30 mouse cellular contexts compared by ENCODE assay signal in genomic region chr11:6437667-6438066, GRCm38 (mm10).
"Had no signal": no experiment of that assay in that cellular context is flagged by ENCODE, and none has a peak within 500 bp of the region (broad histone marks: within the 10 kb centered on the region; RNA-seq: fewer than 3 reads in every experiment).

No protein-coding gene starts in this region.

- H3K9ac ChIP-seq: limb, embryonic 12.5 days; limb, embryonic 13.5 days; limb, embryonic 15.5 days; liver, embryonic 13.5 days; liver, embryonic 14.5 days; liver, postnatal 0 days; lung, embryonic 14.5 days; lung, embryonic 15.5 days; midbrain, embryonic 12.5 days; midbrain, embryonic 13.5 days; midbrain, embryonic 15.5 days; neural tube, embryonic 12.5 days; neural tube, embryonic 13.5 days had no signal

- H3K27ac ChIP-seq: left cerebral cortex, adult 2 months; limb, embryonic 10.5 days; limb, embryonic 12.5 days; limb, embryonic 13.5 days; limb, embryonic 15.5 days; liver, embryonic 13.5 days; liver, embryonic 14.5 days; lung, embryonic 15.5 days; macrophage; midbrain, embryonic 12.5 days; midbrain, embryonic 13.5 days; midbrain, embryonic 15.5 days; neural tube, embryonic 12.5 days; neural tube, embryonic 13.5 days had no signal

- H3K4me2 ChIP-seq: limb, embryonic 12.5 days; limb, embryonic 13.5 days; limb, embryonic 15.5 days; liver, embryonic 11.5 days; liver, embryonic 13.5 days; lung, embryonic 14.5 days; lung, embryonic 15.5 days; midbrain, embryonic 12.5 days; midbrain, embryonic 13.5 days; midbrain, embryonic 15.5 days; neural tube, embryonic 12.5 days; neural tube, embryonic 13.5 days had no signal

- H3K4me1 ChIP-seq: limb, embryonic 10.5 days; limb, embryonic 12.5 days; limb, embryonic 15.5 days; midbrain, embryonic 12.5 days; neural tube, embryonic 12.5 days had no signal

- DNase-seq: left cerebral cortex, postnatal 4 days; liver; liver, embryonic 13.5 days; liver, postnatal 0 days; lung, adult 18-20 months; lung, adult 2 months; lung, embryonic 14.5 days; lung, postnatal 10 days; lung, postnatal 14 days; lung, postnatal 36 days; lung, postnatal 4 days; midbrain, embryonic 14.5 days had no signal

- H3K27me3 ChIP-seq: limb, embryonic 12.5 days; limb, embryonic 13.5 days; limb, embryonic 15.5 days; liver, embryonic 13.5 days; lung, embryonic 15.5 days; megakaryocyte, embryonic 14.5 days; midbrain, embryonic 12.5 days; midbrain, embryonic 13.5 days; midbrain, embryonic 15.5 days; neural tube, embryonic 12.5 days; neural tube, embryonic 13.5 days had no signal

- ATAC-seq: liver, postnatal 0 days; lung, postnatal 0 days; midbrain, embryonic 13.5 days; midbrain, embryonic 15.5 days; midbrain, embryonic 16.5 days had no signal

- H3K9me3 ChIP-seq: limb, embryonic 10.5 days; limb, embryonic 12.5 days; limb, embryonic 13.5 days; limb, embryonic 15.5 days; liver, embryonic 13.5 days; lung, embryonic 15.5 days; megakaryocyte, embryonic 14.5 days; midbrain, embryonic 12.5 days; midbrain, embryonic 13.5 days; midbrain, embryonic 15.5 days; neural tube, embryonic 12.5 days; neural tube, embryonic 13.5 days had no signal

- H3K4me3 ChIP-seq: left cerebral cortex, adult 2 months; limb, embryonic 10.5 days; limb, embryonic 12.5 days; limb, embryonic 13.5 days; limb, embryonic 15.5 days; liver, embryonic 13.5 days; lung, embryonic 15.5 days; megakaryocyte, embryonic 14.5 days; midbrain, embryonic 12.5 days; midbrain, embryonic 13.5 days; midbrain, embryonic 15.5 days; myocyte; neural tube, embryonic 12.5 days; neural tube, embryonic 13.5 days had no signal
